Mouse (Mus musculus) myocyte (in vitro differentiated cells): Measurements from ENCODE around the gene Supt16. TPM values are rescaled to one million over a fixed set of nuclear protein-coding genes. Genes with fewer than 3 reads are reported as not detected.

Experiments
- H3K27me3 ChIP-seq: one replicate; pipeline ENCODE4 v1.6.1; 2011; ENCODE audit not compliant: control insufficient read depth, insufficient read depth, insufficient read length
- H3K36me3 ChIP-seq: one replicate; pipeline ENCODE4 v1.6.1; 2011; ENCODE audit not compliant: control insufficient read depth, insufficient read depth
- H3K4me2 ChIP-seq: one replicate; pipeline ENCODE4 v1.6.1; 2011; ENCODE audit warnings: low read depth, control low read depth
- H3K4me3 ChIP-seq: one replicate; pipeline ENCODE4 v1.5.1; 2011; ENCODE audit warnings: mild to moderate bottlenecking, control low read depth, moderate library complexity
- H3K79me2 ChIP-seq: one replicate; pipeline ENCODE4 v1.6.1; 2011; ENCODE audit not compliant: control insufficient read depth, insufficient read depth
- H3ac ChIP-seq: one replicate; pipeline ENCODE4 v1.6.1; 2011; ENCODE audit not compliant: control insufficient read depth, insufficient read length
- CEBPB ChIP-seq: IDR thresholded peaks from 2 replicates; pipeline ENCODE4 v1.6.1; 2011; ENCODE audit warnings: mild to moderate bottlenecking, moderate library complexity; ENCODE audit not compliant: poor library complexity, insufficient read depth, severe bottlenecking
- E2F4 ChIP-seq: IDR thresholded peaks from one replicate; pipeline ENCODE4 v1.6.1; 2011; ENCODE audit warnings: mild to moderate bottlenecking, control low read depth, moderate library complexity; ENCODE audit not compliant: insufficient read depth
- MAX ChIP-seq: IDR thresholded peaks from one replicate; pipeline ENCODE4 v1.6.1; 2011; ENCODE audit warnings: low read depth, mild to moderate bottlenecking, control low read depth
- MYOD1 ChIP-seq, 3 experiments: IDR thresholded peaks; one replicate each; pipeline ENCODE4 v1.6.1; 2011; ENCODE audit warnings: control low read depth in 2 of 3, low read depth in 2 of 3, mild to moderate bottlenecking in 2 of 3, moderate library complexity in 1 of 3; ENCODE audit not compliant: insufficient read length in 2 of 3, control insufficient read depth in 1 of 3
- MYOG ChIP-seq, 3 experiments: IDR thresholded peaks; one replicate each; pipeline ENCODE4 v1.6.1; 2011; ENCODE audit warnings: control low read depth in 2 of 3, low read depth in 2 of 3, mild to moderate bottlenecking in 2 of 3; ENCODE audit not compliant: insufficient read length in 2 of 3, control insufficient read depth in 1 of 3, insufficient read depth in 1 of 3
- POLR2A ChIP-seq: IDR thresholded peaks from one replicate; pipeline ENCODE4 v1.6.1; 2011; ENCODE audit warnings: low read depth, mild to moderate bottlenecking, control low read depth, moderate library complexity; ENCODE audit not compliant: insufficient read length
- POLR2AphosphoS2 ChIP-seq: IDR thresholded peaks from one replicate; pipeline ENCODE4 v1.6.1; 2011; ENCODE audit warnings: low read depth, control low read depth; ENCODE audit not compliant: insufficient read length
- REST ChIP-seq: IDR thresholded peaks from one replicate; pipeline ENCODE4 v1.6.1; 2011; ENCODE audit warnings: mild to moderate bottlenecking, control low read depth, moderate library complexity; ENCODE audit not compliant: insufficient read depth, insufficient read length
- SRF ChIP-seq: IDR thresholded peaks from one replicate; pipeline ENCODE4 v1.6.1; 2011; ENCODE audit warnings: low read depth; ENCODE audit not compliant: control insufficient read depth, insufficient read length
- TCF12 ChIP-seq: IDR thresholded peaks from one replicate; pipeline ENCODE4 v1.6.1; 2011; ENCODE audit warnings: mild to moderate bottlenecking, control low read depth; ENCODE audit not compliant: poor library complexity, insufficient read depth, severe bottlenecking
- TCF3 ChIP-seq: IDR thresholded peaks from one replicate; pipeline ENCODE4 v1.6.1; 2011; ENCODE audit warnings: low read depth, control low read depth; ENCODE audit not compliant: insufficient read length
- USF1 ChIP-seq: IDR thresholded peaks from one replicate; pipeline ENCODE4 v1.6.1; 2011; ENCODE audit warnings: low read depth, mild to moderate bottlenecking, control low read depth, moderate library complexity
- polyA plus RNA-seq: library from polyadenylated mRNA; unstranded; fragments of >200 nt; fragmentation: generic; extraction: Trizol; gene quantifications from one replicate; pipeline ENCODE4 v1.2.1, GENCODE M21; 2012; ENCODE audit warnings: missing spikeins

Supt16 gene
- 11.7 TPM for polyA plus RNA-seq

DNA sequence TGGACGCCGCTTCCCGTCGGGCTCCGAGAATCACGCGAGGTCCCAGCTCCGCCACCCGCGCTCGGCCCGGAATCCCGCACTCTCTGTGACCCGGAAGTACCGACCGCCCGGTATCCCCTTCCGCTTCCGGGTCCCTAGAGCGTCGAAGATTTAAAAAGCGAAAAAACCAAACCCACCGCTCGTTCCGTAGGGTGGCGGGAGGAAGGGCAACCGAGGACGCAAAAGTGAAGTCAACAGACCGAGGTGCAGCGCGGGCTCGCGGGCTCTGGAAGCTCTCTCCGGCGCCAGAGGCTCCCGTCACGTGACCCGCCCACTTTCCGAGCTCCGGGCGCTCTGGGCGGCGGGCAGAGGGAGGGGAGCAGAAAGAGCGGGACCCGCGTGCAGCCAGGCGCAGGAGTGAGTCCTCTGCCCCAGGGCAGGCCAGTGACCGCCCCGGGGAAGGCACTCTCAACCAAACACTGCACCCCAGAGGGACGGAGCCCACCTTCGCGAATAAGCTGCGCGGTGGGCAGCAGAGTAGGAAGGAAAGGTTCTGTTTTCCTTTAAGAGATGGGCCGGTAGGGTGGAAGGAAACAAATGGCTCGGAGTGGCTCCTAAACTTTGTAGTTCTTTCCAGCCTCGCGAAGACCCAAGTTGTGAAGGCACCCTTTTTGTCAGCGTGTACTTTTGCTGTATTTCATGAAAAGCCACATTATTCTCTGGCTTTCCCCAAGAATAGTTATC, at the start of gene Supt16:
TSS of gene Supt16 (minus strand) at position 261 of the 723 bp plus-strand sequence.
- H3K79me2 ChIP-seq = peaks cover 49% of the 10 kb centered on the region
- H3K4me2 ChIP-seq = peak within 1 kb of the TSS; percentile 85
- no peaks in the 10 kb centered on the region for H3K27me3 ChIP-seq
- peak within 1 kb of the TSS; percentile 68 for H3ac ChIP-seq
- H3K36me3 ChIP-seq = peaks cover 6% of the 10 kb centered on the region
- peak within 1 kb of the TSS; percentile 96 for H3K4me3 ChIP-seq
- TF ChIP-seq CEBPB = no peak
- TF ChIP-seq TCF12 = no peak
- no peak for TF ChIP-seq MYOD1 (IDR thresholded peaks at IDR 0.05; ENCODE audit: control insufficient read depth in 1 of 3, insufficient read length in 2 of 3, low read depth in 2 of 3)
- peak; percentile 95 for TF ChIP-seq POLR2AphosphoS2
- TF ChIP-seq TCF3 = no peak
- TF ChIP-seq USF1 = peak; percentile 93
- no peak for TF ChIP-seq MAX
- TF ChIP-seq REST = no peak
- peak; percentile 73 for TF ChIP-seq POLR2A

DNA sequence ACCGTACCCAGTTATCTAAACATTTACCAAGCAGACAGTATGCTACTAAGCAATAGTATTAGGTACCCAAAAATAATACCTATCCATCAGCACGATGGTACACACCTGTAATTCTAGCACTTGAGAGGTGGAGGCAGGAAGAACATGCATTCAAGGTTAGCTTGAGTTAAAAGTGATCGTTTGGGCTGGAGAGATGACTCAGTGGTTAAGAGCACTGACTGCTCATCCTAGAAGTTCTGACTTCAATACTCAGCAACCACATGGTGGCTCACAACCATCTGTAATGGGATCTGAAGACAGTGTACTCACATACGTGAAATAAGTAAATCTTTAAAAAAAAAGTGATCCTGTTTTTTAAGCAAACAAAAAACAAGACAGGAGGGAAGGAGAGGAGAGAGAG, 48.9 kb upstream of the Supt16 start:
- peaks cover 82% of the 10 kb centered on the region for H3K79me2 ChIP-seq
- TF ChIP-seq MYOG (IDR thresholded peaks at IDR 0.05; ENCODE audit: control insufficient read depth in 1 of 3, insufficient read depth in 1 of 3, insufficient read length in 2 of 3, low read depth in 2 of 3) (no peak), USF1 (no peak), POLR2AphosphoS2 (no peak), TCF12 (no peak), REST (no peak), TCF3 (no peak), SRF (no peak)
- H3K36me3 ChIP-seq = no peaks in the 10 kb centered on the region
- no peak overlapping the region for H3K4me2 ChIP-seq
- no peak overlapping the region for H3ac ChIP-seq
- H3K27me3 ChIP-seq = no peaks in the 10 kb centered on the region
- H3K4me3 ChIP-seq = no peak overlapping the region

DNA sequence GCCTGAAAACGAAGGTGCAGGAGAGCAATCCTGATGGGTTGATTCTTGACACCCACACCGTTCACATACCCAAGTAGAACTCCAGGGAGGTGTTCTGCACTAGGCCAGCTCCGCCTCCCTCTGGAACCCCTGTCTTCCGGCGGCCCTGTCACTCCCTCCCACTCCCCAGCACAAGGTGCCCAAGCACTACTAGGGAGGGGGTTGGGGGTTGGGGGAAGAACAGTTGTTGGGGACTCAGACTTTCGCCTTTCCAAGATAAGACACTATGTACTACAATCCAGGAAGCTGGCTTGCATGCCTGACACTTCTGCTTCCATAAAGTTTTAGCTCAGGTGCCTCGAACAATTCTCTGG, 47.5 kb upstream of the Supt16 start:
- Histone ChIP-seq H3K27me3 (no peaks in the 10 kb centered on the region), H3ac (peak overlapping the region; percentile 35), H3K36me3 (no peaks in the 10 kb centered on the region), H3K79me2 (peaks cover 87% of the 10 kb centered on the region), H3K4me3 (peak overlapping the region; percentile 55), H3K4me2 (peak overlapping the region; percentile 68)
- TF ChIP-seq POLR2A (no peak), POLR2AphosphoS2 (no peak), E2F4 (no peak), SRF (no peak), CEBPB (no peak)

DNA sequence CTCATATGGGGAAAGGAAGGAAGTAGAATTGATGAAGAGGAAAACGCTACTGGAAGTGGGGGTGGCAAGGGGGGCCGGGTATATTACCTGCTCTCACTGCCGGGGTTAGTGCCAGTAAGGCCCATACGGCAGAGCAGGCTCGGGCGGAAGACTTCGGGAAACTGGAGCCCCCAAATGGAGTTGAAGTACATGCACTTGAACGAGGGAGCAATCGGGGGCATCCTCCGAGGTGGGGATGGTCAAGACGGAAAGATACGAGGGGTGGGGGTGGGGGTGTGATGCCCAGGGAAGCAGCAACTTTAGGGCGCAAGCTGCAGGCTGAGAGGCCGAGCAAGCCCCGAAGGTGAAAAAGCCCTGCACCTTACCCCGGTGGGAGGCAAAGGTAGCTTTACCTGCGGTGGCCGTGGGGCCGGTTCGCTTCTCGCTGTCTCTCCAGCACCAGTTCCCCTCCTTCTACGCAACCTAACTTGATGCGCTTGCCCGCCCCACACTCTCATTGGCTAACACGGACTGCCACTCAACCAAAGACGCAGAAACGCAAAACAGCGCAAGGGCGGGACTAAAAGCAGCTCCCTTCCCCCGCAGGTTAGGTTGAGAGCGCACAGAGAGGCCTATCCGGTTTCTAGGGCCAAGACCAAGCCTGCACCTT, 46.9 kb upstream of the Supt16 start:
- TF ChIP-seq MYOD1 (IDR thresholded peaks at IDR 0.05; ENCODE audit: control insufficient read depth in 1 of 3, insufficient read length in 2 of 3, low read depth in 2 of 3) (no peak), REST (no peak), TCF12 (no peak), TCF3 (no peak), POLR2AphosphoS2 (peak; percentile 77), USF1 (no peak), MYOG (IDR thresholded peaks at IDR 0.05; ENCODE audit: control insufficient read depth in 1 of 3, insufficient read depth in 1 of 3, insufficient read length in 2 of 3, low read depth in 2 of 3) (no peak), SRF (no peak), CEBPB (no peak), MAX (no peak), E2F4 (peak; percentile 14), POLR2A (peak; percentile 79)
- no peaks in the 10 kb centered on the region for H3K36me3 ChIP-seq
- H3K4me2 ChIP-seq = peak overlapping the region; percentile 93
- no peaks in the 10 kb centered on the region for H3K27me3 ChIP-seq
- peaks cover 87% of the 10 kb centered on the region for H3K79me2 ChIP-seq
- peak overlapping the region; percentile 55 for H3K4me3 ChIP-seq
- H3ac ChIP-seq = peak overlapping the region; percentile 35

DNA sequence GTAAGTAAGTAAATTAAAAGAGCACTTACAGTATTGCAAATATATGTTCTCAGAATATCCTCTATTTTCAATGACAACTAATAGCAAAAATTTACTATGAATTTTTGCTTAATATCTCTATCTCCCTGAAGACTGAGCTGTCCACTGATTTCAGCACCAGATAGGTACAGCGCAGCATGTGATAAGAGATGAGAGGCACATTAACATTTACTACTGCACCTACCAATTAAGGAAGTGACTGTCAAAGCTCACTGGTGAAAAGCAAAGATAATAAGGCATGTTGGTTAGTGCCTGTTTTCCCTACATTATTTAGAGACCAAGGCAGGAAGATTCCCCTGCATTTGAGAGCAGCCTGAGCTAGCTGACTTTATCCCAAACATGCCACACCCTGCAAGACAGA, 39.0 kb upstream of the Supt16 start:
- peaks cover 39% of the 10 kb centered on the region for H3K36me3 ChIP-seq
- no peak overlapping the region for H3K4me2 ChIP-seq
- TF ChIP-seq MYOD1 (IDR thresholded peaks at IDR 0.05; ENCODE audit: control insufficient read depth in 1 of 3, insufficient read length in 2 of 3, low read depth in 2 of 3) = no peak
- no peak for TF ChIP-seq SRF
- TF ChIP-seq MYOG (IDR thresholded peaks at IDR 0.05; ENCODE audit: control insufficient read depth in 1 of 3, insufficient read depth in 1 of 3, insufficient read length in 2 of 3, low read depth in 2 of 3) = no peak
- no peak for TF ChIP-seq MAX
- no peak for TF ChIP-seq POLR2AphosphoS2
- TF ChIP-seq TCF12 = no peak
- no peak for TF ChIP-seq E2F4
- TF ChIP-seq CEBPB = no peak
- no peak for TF ChIP-seq POLR2A
- no peak for TF ChIP-seq TCF3
- no peak for TF ChIP-seq REST
- TF ChIP-seq USF1 = no peak
- peaks cover 23% of the 10 kb centered on the region for H3K79me2 ChIP-seq
- H3K4me3 ChIP-seq = no peak overlapping the region
- H3ac ChIP-seq = no peak overlapping the region
- H3K27me3 ChIP-seq = no peaks in the 10 kb centered on the region
